Mouse (Mus musculus) spleen, postnatal 14 days (tissue): ENCODE results near the gene Bicc1.

Source experiments
- DNase-seq, 2 experiments: peaks; one replicate each; pipeline ENCODE4 v3.0.0; 2021 to 2022; ENCODE audit warnings: low spot score in 2 of 2

Bicc1 gene

DNA sequence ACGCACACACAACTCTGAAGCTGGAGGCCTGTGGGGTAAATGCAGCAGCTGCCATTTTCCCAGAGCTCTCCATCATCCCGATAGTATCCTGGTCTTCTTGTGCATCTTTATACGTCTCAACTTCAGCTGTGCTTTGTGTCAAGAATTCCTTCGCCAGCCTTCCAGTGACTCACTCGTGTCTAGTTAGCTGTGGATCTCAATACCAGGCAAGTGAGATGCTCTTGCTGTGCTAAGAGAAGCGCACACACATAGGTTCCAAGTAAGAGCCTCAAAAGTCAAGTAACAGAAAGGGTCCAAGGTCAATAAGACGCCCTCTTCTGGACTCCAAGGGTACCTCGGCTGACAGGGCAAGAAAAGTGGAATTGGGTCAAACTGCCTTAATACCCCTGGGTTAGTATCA lies 37.0 kb downstream of the Bicc1 start:
- DNase-seq: no peak

DNA sequence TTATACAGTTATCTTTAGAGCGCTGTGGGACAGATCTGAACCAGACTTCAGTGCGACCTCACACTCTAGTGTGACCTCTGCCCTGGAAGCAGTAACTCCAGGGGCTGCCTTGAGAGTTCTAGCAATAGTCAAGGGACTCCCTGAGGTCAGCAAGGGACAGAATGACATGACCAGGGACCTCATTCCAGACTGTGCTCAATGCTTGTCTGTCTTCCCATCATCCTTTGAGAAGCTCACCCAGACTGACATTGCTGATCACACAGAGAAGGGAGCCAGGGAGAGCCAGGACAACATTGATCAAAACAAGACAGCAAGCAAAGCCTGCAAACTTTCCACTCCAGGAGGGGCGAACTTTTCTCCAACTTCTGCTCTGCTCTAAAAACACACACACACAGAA lies 38.7 kb downstream of the Bicc1 start:
- no peak for DNase-seq

DNA sequence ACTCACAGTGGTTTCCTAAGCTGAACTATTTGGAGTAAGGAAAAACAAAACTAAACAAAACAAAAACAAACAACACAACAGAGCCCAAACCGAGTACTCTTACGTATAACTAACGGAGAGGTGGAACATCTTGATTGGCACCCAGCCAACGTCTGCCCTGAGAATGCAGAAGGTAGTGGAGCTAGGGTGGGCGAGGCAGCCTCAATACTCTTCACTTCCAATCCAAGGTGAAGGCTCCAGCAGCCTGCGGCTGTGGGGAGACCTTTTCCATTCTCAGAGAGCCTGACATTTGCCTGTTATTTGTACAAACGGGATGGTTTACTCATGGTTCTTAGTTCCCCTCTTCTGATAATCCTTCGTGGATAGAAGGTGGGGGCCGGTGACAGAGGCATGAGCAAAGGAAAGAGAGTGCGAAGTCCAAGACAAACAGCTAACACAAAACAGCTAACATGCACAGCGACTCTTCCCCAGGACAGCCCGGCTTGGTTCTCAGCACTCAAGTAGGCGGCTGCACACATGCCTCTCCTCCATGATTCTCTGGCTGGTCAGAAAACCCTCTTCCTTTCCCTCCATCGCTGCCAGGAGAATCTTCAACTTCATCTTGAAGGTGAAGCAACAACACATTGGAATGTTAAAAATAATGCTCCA lies 39.3 kb downstream of the Bicc1 start:
- DNase-seq: no peak

DNA sequence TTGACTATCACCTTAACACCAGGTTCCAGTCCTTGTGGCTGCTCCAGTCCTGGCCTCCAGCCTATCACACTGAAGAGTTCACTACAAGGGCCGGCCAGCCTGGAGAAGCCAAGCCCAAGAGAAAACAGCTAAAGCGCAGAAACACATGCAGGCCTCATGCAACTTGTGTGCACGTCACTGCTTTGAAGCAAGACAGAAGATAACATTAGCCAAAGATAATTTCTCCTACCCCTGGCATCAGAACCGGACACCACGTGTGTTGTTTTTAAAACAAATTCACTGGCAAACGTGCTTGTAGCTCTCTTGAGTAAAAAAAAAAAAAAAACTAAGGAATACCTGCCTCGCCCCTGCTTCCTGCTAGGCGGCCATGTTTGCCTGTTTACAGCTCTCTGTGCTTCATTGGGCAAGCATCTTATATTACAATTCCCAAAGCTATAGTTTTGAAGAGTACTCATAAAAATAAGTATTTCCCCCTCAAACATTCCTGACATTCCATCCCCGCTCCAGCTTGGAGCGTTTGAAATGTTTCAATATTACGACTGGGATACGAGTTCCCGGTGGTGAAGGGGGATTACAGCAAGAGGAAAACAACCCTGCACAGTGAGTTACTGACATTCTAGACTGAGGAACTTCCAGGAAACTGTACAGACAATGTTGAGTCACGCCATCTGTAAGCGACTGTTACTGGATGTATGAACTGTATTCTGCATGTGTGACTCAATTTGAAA lies 40.2 kb downstream of the Bicc1 start:
- no peak for DNase-seq

DNA sequence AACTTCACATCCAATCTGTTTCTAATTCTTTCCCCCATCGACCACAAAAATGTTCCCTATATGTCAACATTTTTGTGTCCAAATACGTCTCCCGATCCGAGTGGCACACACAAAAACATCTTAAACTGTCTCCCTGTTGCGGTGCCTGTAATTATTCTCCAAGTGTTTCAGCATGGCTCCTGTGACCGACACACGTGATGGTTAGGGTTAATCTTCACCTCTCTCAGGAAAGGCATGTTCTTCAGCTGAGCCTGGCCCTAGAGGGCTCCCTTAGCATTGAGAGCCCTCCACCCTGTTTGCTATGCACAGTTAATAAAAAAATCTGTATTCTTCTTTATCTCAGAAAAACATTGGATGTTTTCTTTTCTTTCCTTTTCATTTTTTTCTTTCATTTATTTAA lies 41.7 kb downstream of the Bicc1 start:
- DNase-seq: no peak

DNA sequence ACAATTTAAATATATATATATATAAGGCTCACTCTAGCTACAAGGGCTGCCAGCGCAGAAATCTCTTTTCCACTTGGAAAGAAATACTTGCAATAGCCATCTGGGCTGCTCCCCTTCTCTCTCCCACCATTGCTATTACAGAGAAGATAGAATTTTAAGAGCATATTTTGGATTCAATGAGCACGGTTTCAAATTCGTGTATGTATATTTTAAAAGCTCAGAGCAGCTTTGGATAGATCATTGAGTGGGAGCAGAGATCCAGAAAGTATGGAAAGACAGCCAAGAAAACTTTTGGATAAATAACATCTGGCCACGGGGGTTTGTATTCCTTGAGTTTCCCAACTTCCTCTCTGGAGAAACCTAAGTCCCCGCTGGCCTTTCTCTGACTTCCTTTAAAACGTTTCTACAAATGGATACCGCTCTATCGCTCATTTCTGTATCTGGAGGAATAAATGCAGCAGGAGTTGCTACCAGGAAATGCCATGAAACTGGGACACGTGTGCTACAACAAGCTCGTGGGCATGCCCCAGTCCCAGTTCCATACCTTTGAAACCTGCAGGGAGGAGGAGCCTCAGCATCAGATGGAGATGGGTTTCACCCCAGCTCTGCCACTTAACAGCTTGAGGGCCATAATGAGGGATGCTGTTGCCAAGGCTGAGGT lies 45.1 kb downstream of the Bicc1 start:
- no peak for DNase-seq

DNA sequence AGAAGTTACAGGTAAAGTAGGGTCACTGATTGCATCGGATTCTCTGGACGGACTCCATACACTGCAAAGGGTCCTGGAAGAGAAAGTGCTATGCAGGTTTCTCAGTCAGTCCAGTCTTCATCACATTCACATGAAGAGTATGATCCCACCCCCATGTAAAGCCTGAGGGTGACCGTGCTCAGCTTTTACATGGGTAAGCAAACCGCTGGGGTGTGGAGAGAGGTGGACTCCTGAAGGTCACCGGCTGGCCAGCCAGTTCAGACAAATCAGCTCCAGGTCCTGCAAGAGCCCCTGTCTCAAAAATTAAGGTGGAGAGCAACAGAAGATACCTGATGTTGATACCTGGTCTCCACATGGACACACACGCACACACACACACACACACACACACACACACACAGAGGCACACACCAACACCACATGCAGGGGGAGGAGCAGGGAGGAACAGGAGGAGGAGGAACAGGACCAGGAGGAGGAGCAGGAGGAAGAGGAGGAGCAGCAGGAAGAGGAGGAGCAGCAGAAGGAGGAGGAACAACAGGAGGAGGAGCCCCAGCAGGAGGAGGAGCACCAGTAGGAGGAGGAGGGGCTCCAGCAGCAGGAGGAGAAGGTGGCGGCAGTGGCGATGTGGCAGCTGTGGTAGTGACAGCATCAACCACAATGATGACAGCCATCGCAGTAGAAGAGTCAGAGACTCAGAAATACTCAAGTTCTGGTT lies 52.9 kb downstream of the Bicc1 start:
- DNase-seq: no peak

DNA sequence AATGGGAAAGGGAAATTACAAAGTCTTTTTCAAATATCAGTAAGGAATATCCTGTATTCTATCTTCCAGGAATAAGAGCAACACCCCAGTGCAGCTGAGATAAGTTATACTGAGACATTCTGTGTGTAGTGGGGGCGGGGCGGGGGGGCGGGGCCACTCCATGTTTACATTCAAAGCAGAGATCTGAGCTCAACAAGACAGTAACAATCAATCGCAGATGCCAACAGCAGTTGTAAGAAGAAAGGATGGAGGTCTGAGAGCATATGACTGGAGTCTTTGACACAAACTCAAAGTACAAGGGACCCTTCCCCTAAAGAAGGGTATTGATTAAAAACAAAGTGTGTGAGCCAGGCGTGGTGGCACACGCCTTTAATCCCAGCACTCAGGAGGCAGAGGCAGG lies 54.7 kb downstream of the Bicc1 start:
- DNase-seq: no peak

DNA sequence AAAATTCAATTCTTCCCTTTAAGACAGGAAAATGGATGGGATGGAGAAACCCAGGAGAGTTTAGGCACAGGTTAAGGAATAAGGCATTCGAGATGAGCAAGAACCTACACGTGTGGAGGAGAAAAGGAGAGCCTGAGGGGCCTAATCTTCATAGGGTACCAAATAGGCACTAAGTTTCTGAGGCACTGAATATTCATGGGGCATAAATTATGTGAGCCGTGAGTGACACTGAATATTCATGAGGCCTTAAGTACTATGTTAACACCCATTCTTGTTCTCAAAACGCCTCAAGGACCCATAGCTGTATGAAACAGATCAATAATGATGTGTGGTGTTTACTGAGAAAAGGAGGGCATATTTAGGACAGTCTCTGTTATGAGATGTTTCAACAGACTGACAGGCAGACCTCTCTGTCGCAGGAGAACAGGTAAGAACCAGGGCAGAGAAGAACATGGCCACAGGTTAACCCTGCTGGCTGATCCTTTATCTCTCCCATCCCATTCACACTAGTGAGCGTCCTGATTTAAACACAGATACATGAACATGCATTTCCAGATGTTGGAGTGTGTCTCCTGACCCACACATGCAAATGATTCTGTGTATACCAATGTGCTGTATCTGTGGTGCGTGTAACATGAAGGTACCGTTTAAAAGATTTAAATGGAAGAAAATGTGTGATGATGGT lies 58.5 kb downstream of the Bicc1 start:
- DNase-seq: no peak

DNA sequence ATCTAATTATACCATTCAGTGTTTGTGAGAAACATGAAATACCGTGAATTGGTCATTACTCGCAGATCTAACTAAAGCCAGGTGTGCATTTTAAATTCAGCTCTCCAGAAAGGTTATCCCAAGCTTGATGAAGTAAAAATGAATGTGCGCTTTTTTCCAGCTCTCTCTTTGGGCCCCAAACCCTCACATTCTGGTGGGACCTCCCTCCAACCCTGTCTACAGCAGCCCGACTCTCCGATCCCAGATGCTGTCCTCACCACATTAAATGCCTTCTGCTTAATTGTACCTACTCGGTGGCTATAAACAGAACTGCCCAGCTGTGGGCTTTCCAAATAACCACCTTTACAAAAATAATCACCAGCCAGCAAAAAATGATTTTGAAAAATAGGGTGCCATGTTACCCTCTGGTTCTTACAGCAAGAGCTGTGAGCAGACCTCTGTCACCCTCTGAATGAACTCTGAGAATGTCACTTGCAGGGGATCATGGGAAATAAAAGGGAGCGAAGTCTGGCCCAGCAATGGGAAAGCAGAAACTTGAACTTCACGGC lies 64.7 kb downstream of the Bicc1 start:
- DNase-seq: no peak

DNA sequence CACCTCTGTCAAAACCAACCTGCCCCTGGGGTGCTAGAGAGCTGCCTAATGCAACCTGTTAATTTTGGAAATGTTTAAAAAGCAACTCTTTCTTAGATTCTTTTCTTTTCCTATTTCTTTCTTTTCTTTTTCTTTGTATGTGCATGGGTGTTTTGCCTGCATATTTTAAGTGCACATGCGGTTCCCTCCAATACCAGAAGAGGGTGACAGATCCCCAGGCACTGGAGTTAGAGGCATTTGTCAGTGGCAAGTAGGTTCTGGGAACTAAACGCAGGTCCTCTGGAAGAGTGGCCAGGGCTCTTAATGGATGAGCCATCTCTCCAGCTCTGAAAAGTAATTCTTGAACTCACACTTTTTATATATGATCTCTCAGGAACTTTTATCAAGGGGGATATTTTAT lies 66.2 kb downstream of the Bicc1 start:
- DNase-seq: no peak

DNA sequence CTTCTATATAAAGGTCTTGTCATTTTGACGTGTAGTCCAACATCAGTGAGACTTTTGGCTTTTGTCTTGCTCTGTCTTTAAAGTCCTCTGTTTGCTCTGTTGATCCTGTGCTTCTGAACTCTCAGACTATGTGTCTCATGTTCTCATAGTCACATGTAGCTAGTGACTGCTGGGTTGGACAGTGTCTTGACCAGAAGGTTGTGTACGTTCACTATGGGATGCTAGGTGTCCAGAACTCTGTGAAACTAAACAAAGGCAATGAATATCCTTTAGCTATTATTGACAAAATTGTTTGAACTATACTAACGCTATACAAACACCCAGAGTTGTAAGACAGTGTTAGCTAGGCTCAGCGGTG lies 72.2 kb downstream of the Bicc1 start:
- no peak for DNase-seq

DNA sequence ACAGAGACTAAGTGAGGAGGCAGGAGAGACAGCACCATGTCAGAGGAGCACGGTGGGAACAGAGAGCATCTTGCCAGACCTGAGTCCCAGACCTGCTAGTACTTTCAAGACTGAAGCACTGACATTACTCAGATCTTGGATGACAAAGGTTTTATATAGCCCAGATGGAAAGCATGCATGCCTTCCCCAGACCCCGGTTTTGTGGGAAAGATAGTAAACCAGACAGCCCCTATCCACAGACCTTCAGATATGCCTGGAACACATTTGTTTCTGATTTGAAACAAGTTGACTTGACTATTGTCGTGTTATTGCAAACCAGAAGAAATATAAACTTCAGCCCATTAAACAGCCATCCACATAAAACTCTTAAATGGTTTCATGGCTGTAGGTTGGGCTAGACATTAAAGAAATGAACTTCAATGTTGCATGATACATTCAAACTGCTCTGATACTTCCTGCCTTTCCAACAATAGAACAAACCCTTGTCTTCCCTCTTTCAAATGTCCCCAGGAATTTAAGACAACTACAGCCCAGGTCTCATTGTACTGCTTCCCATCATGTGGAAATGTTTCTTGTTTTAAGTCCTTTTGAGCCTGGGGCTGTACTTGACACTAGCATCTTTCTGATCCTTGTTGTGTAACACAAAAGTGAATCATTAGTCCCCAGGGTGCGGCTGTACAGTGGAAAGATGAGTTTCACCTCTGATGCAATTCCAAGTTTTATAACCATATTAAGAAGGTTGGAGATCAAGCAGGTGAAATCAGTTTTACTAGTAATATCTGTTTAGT lies 72.7 kb downstream of the Bicc1 start:
- DNase-seq: no peak

DNA sequence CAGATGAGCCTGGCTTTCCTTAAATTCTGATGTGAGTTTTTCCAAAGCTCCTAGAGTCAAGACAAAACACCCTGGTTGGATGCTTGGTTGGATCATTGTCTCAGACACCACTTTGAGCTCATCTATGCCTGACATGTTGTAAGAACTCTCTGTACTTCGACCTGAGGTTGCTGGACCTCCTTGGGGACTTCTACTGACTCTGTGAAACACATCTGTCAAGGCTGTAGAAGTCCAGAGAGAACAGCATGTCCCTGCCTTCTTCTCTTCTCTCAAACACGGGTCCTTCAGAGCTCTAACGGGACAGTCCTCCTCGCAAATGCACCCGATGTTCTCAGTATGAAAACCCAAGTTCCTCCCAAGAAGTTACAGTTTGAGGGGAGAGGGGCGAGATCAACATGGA lies 76.5 kb downstream of the Bicc1 start:
- DNase-seq: no peak

DNA sequence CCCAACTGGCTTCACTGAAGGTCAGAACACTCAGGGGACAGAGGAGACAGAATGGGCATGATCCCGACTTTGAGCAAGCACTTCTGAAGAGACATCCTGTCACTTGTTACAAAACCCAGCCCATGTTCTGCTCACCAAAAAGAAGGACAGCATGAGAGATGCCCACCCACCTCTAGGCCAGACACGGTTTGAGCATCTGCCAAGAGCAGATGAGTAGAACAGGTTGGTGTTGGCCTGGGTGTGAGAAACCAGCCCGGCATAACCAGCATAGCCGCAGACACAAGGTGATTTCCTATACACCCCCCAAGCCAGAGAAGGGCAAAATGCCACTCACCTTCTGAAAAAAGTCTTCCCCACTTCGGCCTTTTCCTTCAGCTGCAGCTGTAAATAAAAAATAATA lies 80.6 kb downstream of the Bicc1 start:
- DNase-seq: no peak

DNA sequence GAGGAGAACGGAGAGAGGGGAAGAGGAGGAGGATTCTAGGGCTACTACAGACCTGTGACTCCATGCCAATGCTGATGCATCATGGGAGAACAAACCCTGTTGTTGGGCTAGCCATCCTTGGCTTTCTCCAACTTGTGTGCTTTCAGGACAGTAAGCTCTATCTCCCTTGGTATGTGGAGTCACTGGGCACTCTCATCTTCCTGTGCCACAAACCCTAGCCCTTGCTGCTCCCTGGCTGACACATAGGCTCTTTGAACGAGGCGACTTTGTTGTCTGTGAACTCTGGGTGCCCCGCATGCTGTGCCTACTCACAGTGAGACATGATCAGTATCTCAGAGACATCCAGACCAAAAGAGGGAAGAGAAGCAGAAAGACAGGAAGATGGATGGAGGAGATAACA lies 94.5 kb downstream of the Bicc1 start:
- DNase-seq: no peak

DNA sequence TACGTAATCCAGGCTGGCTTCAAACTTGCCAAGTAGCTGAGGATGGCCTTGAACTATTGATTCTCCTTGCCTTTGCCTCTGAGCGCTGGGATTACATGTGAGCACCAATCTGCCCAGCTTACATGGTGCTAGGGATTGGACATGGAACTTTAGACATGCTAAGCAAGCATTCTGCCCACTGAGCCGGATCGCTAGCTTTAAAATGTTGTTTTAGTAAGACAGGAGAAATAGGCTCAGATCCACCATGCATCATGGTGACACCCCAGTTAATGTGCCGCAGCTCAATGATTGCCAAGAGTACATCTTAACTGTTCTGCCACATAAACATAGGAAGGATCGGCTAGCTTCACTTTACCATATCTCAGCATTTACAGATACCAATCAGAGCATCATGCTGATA lies 94.9 kb downstream of the Bicc1 start:
- DNase-seq: no peak

DNA sequence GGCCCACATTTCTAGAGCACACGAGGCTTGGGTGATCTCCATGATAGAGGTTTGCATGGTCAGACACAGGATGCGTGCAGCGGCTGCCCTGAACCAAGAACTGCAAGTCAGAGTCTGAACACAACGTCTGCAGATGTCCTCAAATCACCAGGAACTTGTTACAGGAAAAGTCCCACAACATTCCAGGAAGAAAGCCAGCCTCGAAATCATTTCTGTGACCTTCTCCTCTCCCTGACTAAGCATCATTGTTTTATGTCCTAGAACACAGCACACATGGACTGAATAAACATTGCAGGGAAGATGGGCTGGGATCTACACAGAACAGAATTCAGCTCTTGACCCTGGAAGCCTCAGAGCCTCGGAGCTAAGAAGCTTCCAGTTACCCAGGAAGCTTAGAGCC lies 97.3 kb downstream of the Bicc1 start:
- no peak for DNase-seq

DNA sequence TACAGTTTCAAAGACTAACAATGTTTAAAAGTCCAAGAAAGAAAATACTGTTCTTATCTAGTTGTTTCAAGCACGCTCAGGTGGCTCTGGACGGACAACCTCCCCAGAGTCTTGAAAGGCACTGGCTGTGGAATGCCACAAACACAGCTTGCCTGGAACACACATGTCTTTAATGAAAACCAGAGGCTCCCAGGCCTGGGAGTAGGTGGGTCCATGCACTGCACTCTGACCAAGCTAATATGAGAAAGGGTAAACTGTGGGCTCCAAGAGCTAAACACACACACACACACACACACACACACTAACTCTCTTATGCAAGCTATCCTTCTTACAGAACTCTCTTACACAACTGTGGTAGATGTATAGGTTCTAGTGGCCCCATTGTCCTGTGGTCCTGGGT lies 99.2 kb downstream of the Bicc1 start:
- no peak for DNase-seq

DNA sequence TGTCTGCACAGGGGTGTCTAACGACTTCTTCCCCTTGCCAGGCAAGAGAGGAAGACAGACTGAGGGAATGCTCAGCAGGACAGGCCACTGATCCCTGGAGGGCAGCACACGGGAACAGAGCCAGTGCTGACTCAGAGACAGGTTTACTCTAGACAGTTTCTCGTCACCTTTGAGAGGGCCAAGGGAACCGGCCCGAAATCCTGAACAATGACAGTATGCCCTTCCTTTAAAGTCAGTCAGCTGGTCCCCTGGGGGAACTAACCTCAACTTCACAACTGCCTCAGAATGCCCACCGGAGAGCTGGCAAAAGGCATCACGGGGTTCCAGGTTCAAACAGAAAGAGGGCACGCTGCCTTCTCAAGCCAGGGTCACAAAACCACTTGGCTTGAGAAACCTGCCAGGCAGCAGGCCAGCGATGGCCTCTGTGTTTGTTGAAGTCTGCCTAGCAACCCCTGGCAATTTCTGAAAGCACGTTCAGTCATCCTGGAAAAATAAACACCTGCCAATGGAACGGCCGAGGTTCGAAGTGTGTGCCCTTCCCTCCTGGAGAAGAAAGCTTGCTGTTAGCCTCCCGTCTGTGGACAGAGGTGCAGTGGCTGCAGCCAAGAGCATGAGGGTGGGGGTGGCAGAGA lies 100.8 kb downstream of the Bicc1 start:
- DNase-seq: no peak

DNA sequence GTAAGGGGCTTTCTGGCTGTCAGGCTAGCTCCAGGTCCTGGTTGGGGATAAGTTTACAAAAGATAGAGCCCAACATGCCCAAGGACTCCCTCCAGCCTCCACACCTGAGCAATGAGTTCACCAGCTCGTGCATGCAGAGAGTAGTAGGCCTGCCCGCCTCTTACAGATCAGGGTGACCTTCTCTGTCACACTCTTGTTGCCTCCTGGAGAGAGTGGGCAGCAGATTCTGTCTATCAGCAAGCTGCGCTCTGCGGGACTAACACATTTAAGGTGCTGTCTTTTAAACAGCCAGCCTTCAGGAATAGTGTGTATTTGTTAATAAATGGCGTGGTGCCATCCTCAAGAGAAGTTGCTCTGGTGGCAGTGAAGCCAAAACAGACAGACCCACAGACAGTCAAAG lies 101.4 kb downstream of the Bicc1 start:
- DNase-seq: no peak
